In the genomic region with DNA sequence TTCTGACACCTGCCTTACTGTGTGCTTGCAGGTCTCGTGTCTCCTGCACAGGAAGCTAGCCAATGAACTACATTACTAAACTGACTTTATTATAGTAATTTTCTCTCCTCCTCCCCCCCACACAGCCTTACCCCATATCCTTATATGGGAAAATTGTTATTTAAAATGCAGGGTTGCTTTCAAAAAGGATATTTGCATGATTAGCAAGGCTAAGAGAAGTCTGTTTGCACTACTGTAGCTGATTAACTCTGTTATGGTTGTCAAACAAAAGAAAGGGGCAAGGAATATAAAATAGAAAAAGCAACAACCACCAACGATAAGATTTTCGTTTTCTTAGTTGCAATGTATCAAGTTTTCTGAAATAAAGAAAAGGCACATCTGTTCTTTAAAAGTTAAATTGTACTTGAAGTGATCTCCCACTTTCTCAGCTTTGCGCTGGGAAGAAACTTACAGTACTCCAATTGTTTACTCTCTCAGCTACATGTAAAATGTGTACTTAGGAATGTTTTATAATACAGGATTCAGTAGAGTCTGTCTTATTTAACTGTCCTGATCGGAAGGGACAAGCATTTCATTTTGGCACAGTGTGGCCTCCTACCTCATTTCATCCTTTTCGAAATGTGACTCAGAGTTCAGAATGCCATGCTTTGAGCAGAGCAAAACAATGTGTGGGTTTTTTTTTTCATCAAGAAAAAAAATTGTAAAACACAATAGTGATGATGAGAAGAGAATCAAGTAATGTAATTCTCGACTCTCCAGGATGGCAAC, we compare ENCODE assay signal across 17 mouse cellular contexts.
"Had no signal": no experiment of that assay in that cellular context is flagged by ENCODE, and none has a peak within 500 bp of the region (broad histone marks: within the 10 kb centered on the region; RNA-seq: fewer than 3 reads in every experiment).

No protein-coding gene starts in this region.

- H3K36me3 ChIP-seq: liver, embryonic 13.5 days; liver, embryonic 15.5 days; lung, embryonic 15.5 days; neural tube, embryonic 12.5 days; stomach, embryonic 15.5 days had no signal

- DNase-seq: liver, embryonic 13.5 days; liver, postnatal 0 days; lung, adult 2 months; lung, postnatal 14 days; lung, postnatal 36 days; right cerebral cortex, postnatal 14 days; thymus, adult 2 months; thymus, postnatal 25 days; thymus, postnatal 4 days had no signal

- H3K27me3 ChIP-seq: liver, embryonic 13.5 days; liver, embryonic 15.5 days; lung, embryonic 15.5 days; megakaryocyte, embryonic 14.5 days; neural tube, embryonic 12.5 days; stomach, embryonic 15.5 days had no signal

- H3K4me1 ChIP-seq: liver, embryonic 13.5 days; liver, embryonic 15.5 days; lung, embryonic 15.5 days; megakaryocyte, embryonic 14.5 days; neural tube, embryonic 12.5 days; stomach, embryonic 15.5 days had no signal

- ATAC-seq: liver, postnatal 0 days; lung, postnatal 0 days had no signal

- H3K9ac ChIP-seq: liver, embryonic 13.5 days; liver, embryonic 15.5 days; liver, postnatal 0 days; lung, embryonic 15.5 days; neural tube, embryonic 12.5 days; stomach, embryonic 15.5 days had no signal

- H3K4me2 ChIP-seq: liver, embryonic 13.5 days; liver, embryonic 15.5 days; lung, embryonic 15.5 days; neural tube, embryonic 12.5 days; stomach, embryonic 15.5 days had no signal

- H3K9me3 ChIP-seq: liver, embryonic 13.5 days; liver, embryonic 15.5 days; lung, embryonic 15.5 days; megakaryocyte, embryonic 14.5 days; neural tube, embryonic 12.5 days; stomach, embryonic 15.5 days had no signal

- H3K27ac ChIP-seq: liver, embryonic 13.5 days; liver, embryonic 15.5 days; lung, embryonic 15.5 days; macrophage; neural tube, embryonic 12.5 days; stomach, embryonic 15.5 days; stomach, postnatal 0 days had no signal

- H3K4me3 ChIP-seq: liver, embryonic 13.5 days; liver, embryonic 15.5 days; lung, embryonic 15.5 days; megakaryocyte, embryonic 14.5 days; neural tube, embryonic 12.5 days; stomach, embryonic 15.5 days had no signal
